Mouse (Mus musculus) T-helper 2 cell (primary cell): ENCODE data around the gene Serping1.
"Not testable (repeated sequence)": the region's sequence is repeated elsewhere in the genome, so short reads cannot be mapped to it uniquely, and the experiment has no call there.

Experiments
- in situ Hi-C: fragments of 300-600 bp; cut with MboI, MseI; formaldehyde crosslinking; loops from one replicate; pipeline ENCODE4 v1.15.1; 2025; ENCODE audit warnings: high pct_unique_total_duplicates

The Serping1 gene

GRCm38 (mm10) chr2:84775241-84775640 is at the start of gene Serping1:
TSS of gene Serping1 (minus strand) at chr2:84775444.
- in situ Hi-C loops: no loop called here

- in situ Hi-C loops: no loop called here
Observed at GRCm38 (mm10) chr2:84823237-84823636, 48.0 kb upstream of the Serping1 start.

- in situ Hi-C loops: no loop called here
Observed at GRCm38 (mm10) chr2:84822552-84822951, 47.3 kb upstream of the Serping1 start, which contains the start of gene Smtnl1. TSS of gene Smtnl1 (minus strand) at chr2:84822652.

GRCm38 (mm10) chr2:84819861-84820260 is 44.6 kb upstream of the Serping1 start:
- in situ Hi-C loops: no loop called here

GRCm38 (mm10) chr2:84812676-84813075 is 37.4 kb upstream of the Serping1 start:
- in situ Hi-C loops: no loop called here

GRCm38 (mm10) chr2:84811880-84812279 is 36.6 kb upstream of the Serping1 start:
- in situ Hi-C loops: no loop called here

- in situ Hi-C loops: no loop called here
Observed at GRCm38 (mm10) chr2:84810886-84811577, 35.8 kb upstream of the Serping1 start.

- in situ Hi-C loops: no loop called here
Observed at GRCm38 (mm10) chr2:84810526-84810885, 35.3 kb upstream of the Serping1 start.

- in situ Hi-C loops: no loop called here
Observed at GRCm38 (mm10) chr2:84809330-84809729, 34.1 kb upstream of the Serping1 start.

- in situ Hi-C loops: no loop called here
Observed at GRCm38 (mm10) chr2:84806546-84806945, 31.3 kb upstream of the Serping1 start.

- in situ Hi-C loops: no loop called here
Observed at GRCm38 (mm10) chr2:84803963-84804362, 28.7 kb upstream of the Serping1 start.

- in situ Hi-C loops: not testable (repeated sequence)
Observed at GRCm38 (mm10) chr2:84801223-84801622, 26.0 kb upstream of the Serping1 start.

- in situ Hi-C loops: no loop called here
Observed at GRCm38 (mm10) chr2:84800304-84800703, 25.1 kb upstream of the Serping1 start.

- in situ Hi-C loops: no loop called here
Observed at GRCm38 (mm10) chr2:84799041-84799561, 23.9 kb upstream of the Serping1 start.

GRCm38 (mm10) chr2:84798493-84798921 is 23.3 kb upstream of the Serping1 start, which contains the start of gene Ube2l6:
TSS of gene Ube2l6 (plus strand) at chr2:84798828.
- in situ Hi-C loops: no loop called here

- in situ Hi-C loops: no loop called here
Observed at GRCm38 (mm10) chr2:84797833-84798492, 22.7 kb upstream of the Serping1 start.

GRCm38 (mm10) chr2:84793871-84794270 is 18.6 kb upstream of the Serping1 start:
- in situ Hi-C loops: no loop called here

- in situ Hi-C loops: no loop called here
Observed at GRCm38 (mm10) chr2:84793154-84793553, 17.9 kb upstream of the Serping1 start.

- in situ Hi-C loops: no loop called here
Observed at GRCm38 (mm10) chr2:84792516-84792915, 17.3 kb upstream of the Serping1 start.

- in situ Hi-C loops: no loop called here
Observed at GRCm38 (mm10) chr2:84790418-84790817, 15.2 kb upstream of the Serping1 start.

GRCm38 (mm10) chr2:84788316-84788715 is 13.1 kb upstream of the Serping1 start:
- in situ Hi-C loops: no loop called here

GRCm38 (mm10) chr2:84783840-84784566 is 8.8 kb upstream of the Serping1 start:
- in situ Hi-C loops: no loop called here
